Mouse (Mus musculus) stomach, embryonic 14.5 days (tissue): Measurements from ENCODE around the gene Olfr549. TPM values are rescaled to one million over a fixed set of nuclear protein-coding genes. Genes with fewer than 3 reads are reported as not detected.

Experiments used
- ATAC-seq: fragments of 200-750 bp; cut with Nextera tagmentation; 2 replicates; pipeline ENCODE4 v1.8.0; 2017; ENCODE audit warnings: low read depth, moderate TSS enrichment; ENCODE audit not compliant: insufficient number of reproducible peaks, insufficient read depth, low FRiP score
- H3K27ac ChIP-seq: fragments of 300-500 bp; sonication (generic); 2 replicates; pipeline ENCODE4 v1.5.1; 2014; ENCODE audit warnings: mild to moderate bottlenecking, low read length, moderate library complexity, mixed read lengths
- H3K27me3 ChIP-seq: fragments of 300-500 bp; sonication (generic); 2 replicates; pipeline ENCODE4 v1.6.1; 2014; ENCODE audit warnings: low read length, control low read depth, mixed read lengths; ENCODE audit not compliant: control insufficient read depth, insufficient read depth
- H3K36me3 ChIP-seq: fragments of 300-500 bp; sonication (generic); 2 replicates; pipeline ENCODE4 v1.6.1; 2014; ENCODE audit warnings: mild to moderate bottlenecking, control low read depth, low read length, moderate library complexity, mixed read lengths; ENCODE audit not compliant: control insufficient read depth, insufficient read depth
- H3K4me1 ChIP-seq: fragments of 300-500 bp; sonication (generic); 2 replicates; pipeline ENCODE4 v1.6.1; 2014; ENCODE audit warnings: low read length, control low read depth, mixed read lengths; ENCODE audit not compliant: control insufficient read depth, insufficient read depth
- H3K4me2 ChIP-seq: fragments of 300-500 bp; sonication (generic); replicated peaks from 2 replicates; pipeline ENCODE4 v1.6.1; 2014; ENCODE audit warnings: low read depth, low read length, control low read depth
- H3K4me3 ChIP-seq: fragments of 300-500 bp; sonication (generic); 2 replicates; pipeline ENCODE4 v1.5.1; 2014; ENCODE audit warnings: low read depth, low read length, control low read depth
- H3K9ac ChIP-seq: fragments of 300-500 bp; sonication (generic); replicated peaks from 2 replicates; pipeline ENCODE4 v1.6.1; 2014; ENCODE audit warnings: low read depth, mild to moderate bottlenecking, control low read depth, low read length, moderate library complexity, mixed read lengths
- H3K9me3 ChIP-seq: fragments of 300-500 bp; sonication (generic); 2 replicates; pipeline ENCODE4 v1.6.1; 2016; ENCODE audit warnings: low read depth, low read length, control low read depth; ENCODE audit not compliant: control insufficient read depth
- WGBS: fragments of 180-500 bp; shearing (Covaris S2); extraction: QIAGEN DNeasy Blood & Tissue Kit; methylation state at CpG from one replicate; pipeline ENCODE4 v1.1.7; 2014; 5-methylcytosine and 5-hydroxymethylcytosine counted together
- polyA plus RNA-seq: library from polyadenylated mRNA; unstranded; fragments of >200 nt; fragmentation: Nextera tagmentation; extraction: Ambion mirVana; gene quantifications from 2 replicates; pipeline ENCODE4 v1.2.1, GENCODE M21; 2014

Gene Olfr549
- polyA plus RNA-seq, 1 experiment from 2014 or later, result not detected

DNA sequence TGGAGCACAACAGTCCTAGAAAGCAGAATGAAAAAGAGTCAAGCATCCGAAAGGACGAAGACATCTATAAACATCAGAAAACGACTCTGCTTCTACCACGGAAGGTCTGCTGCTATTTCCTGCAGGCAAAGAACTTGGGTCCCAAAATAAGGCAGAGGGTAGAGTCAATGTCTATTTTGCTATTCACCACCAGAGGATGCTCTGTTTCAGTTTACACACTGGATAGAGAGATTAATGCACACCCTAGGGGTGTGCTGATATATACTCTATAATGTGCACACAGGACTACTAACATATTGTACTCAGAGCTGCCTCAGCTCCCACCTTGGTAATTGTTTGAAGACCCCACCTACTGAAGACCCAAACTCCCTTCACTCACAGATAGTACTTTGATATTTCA, 16.5 kb downstream of the Olfr549 start:
- Histone ChIP-seq H3K27me3 (no peaks in the 10 kb centered on the region), H3K9ac (no peak overlapping the region), H3K4me2 (no peak overlapping the region), H3K9me3 (no peaks in the 10 kb centered on the region), H3K4me1 (peaks cover 4% of the 10 kb centered on the region; the same call in 1 of the 2 replicates), H3K36me3 (no peaks in the 10 kb centered on the region), H3K4me3 (no peak overlapping the region), H3K27ac (no peak overlapping the region)
- no peak for ATAC-seq
- WGBS, result 84% methylated on average over 4 of the region's 4 CpGs

DNA sequence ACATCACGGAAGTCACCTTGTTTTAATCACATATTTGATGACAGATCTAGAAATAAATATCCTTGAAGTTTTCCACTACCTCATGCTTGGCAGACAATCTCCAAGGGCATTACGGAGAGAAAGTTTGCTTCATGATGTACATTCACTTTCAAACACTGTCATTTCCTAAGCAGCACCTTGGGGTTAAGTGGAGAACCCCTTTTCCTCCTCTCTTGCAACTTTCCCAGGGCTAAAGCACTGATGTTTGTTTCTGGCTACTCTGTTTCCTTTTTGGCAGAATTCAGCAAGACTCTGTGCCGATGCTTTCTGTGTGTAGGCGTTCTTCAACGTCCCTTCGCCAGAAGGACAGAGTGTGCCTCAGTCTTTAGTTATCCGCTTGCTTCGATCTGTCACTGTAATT, 21.5 kb downstream of the Olfr549 start, which contains the start of gene Olfr550:
TSS of gene Olfr550 (plus strand) at position 301 of the 400 bp plus-strand sequence.
- WGBS, result 87% methylated on average over 8 of the region's 8 CpGs
- Histone ChIP-seq H3K27ac (no peak within 1 kb of the TSS), H3K9me3 (no peaks in the 10 kb centered on the region), H3K9ac (no peak within 1 kb of the TSS), H3K4me2 (no peak within 1 kb of the TSS), H3K27me3 (no peaks in the 10 kb centered on the region), H3K4me3 (no peak within 1 kb of the TSS), H3K4me1 (no peaks in the 10 kb centered on the region), H3K36me3 (no peaks in the 10 kb centered on the region)
- no peak for ATAC-seq

GRCm38 (mm10) chr7:102573174-102573830, 23.6 kb downstream of the Olfr549 start:
- WGBS, result 73% methylated on average over 3 of the region's 3 CpGs
- H3K9me3 ChIP-seq, result no peaks in the 10 kb centered on the region

DNA sequence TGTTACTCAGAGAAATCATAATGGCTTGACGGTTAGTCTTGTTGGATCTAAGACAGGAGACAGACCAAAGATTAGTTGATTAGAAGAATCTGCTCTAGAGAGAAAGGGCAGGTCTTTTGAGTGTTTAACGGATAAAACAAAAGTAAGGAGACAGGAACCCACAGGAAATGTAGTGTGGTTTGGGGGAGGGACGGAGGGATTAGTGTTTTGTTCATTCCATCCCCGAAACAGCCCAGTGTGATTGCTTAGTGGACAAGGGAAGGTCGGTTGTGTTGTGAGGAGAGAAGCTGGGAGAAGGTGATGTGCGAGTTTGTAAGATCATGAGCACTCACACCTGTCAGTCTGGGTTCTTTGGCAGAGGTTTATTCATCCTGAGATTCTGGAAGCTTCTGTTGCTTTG, 26.3 kb downstream of the Olfr549 start:
- no peak overlapping the region for H3K9ac ChIP-seq
- no peak overlapping the region for H3K4me2 ChIP-seq
- no peaks in the 10 kb centered on the region for H3K9me3 ChIP-seq
- H3K4me1 ChIP-seq, result no peaks in the 10 kb centered on the region
- WGBS, result 66% methylated on average over 6 of the region's 6 CpGs
- no peaks in the 10 kb centered on the region for H3K27me3 ChIP-seq
- H3K36me3 ChIP-seq, result no peaks in the 10 kb centered on the region
- no peak overlapping the region for H3K4me3 ChIP-seq
- ATAC-seq, result no peak
- no peak overlapping the region for H3K27ac ChIP-seq

More at GRCm38 (mm10) chr7:102573174-102573830, 23.6 kb downstream of the Olfr549 start:
- H3K36me3 ChIP-seq, result no peaks in the 10 kb centered on the region
- ATAC-seq, result no peak
- H3K9ac ChIP-seq, result no peak overlapping the region
- no peaks in the 10 kb centered on the region for H3K4me1 ChIP-seq
- no peak overlapping the region for H3K4me3 ChIP-seq
- H3K27ac ChIP-seq, result no peak overlapping the region
- H3K4me2 ChIP-seq, result no peak overlapping the region
- H3K27me3 ChIP-seq, result no peaks in the 10 kb centered on the region

DNA sequence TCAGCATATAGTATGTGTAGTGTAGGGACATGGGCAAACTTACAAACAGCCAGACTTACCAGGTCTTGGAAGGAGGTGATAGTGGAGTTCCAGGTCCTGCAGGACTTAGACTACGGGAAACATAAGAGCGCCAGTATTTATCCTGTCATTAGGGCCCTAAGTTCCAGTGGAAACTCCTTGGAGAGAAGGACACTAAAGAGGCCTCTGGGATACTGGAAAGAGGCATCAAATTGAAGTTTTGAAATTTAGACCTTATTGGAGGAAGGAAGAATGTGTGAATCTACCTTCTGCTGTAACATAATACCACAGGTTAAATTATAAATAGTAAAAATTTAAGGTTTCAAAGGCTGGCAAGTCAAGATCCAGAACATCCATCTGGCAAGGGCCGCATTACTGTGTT, 42.1 kb downstream of the Olfr549 start, which contains the start of gene Olfr551:
TSS of gene Olfr551 (minus strand) at position 101 of the 400 bp plus-strand sequence.
- no peak within 1 kb of the TSS for H3K4me3 ChIP-seq
- WGBS, result 86% methylated on average over 3 of the region's 3 CpGs
- H3K9me3 ChIP-seq, result no peaks in the 10 kb centered on the region
- no peaks in the 10 kb centered on the region for H3K36me3 ChIP-seq
- ATAC-seq, result no peak
- no peaks in the 10 kb centered on the region for H3K27me3 ChIP-seq
- H3K4me1 ChIP-seq, result no peaks in the 10 kb centered on the region
- no peak within 1 kb of the TSS for H3K27ac ChIP-seq
- H3K4me2 ChIP-seq, result no peak within 1 kb of the TSS
- H3K9ac ChIP-seq, result no peak within 1 kb of the TSS

DNA sequence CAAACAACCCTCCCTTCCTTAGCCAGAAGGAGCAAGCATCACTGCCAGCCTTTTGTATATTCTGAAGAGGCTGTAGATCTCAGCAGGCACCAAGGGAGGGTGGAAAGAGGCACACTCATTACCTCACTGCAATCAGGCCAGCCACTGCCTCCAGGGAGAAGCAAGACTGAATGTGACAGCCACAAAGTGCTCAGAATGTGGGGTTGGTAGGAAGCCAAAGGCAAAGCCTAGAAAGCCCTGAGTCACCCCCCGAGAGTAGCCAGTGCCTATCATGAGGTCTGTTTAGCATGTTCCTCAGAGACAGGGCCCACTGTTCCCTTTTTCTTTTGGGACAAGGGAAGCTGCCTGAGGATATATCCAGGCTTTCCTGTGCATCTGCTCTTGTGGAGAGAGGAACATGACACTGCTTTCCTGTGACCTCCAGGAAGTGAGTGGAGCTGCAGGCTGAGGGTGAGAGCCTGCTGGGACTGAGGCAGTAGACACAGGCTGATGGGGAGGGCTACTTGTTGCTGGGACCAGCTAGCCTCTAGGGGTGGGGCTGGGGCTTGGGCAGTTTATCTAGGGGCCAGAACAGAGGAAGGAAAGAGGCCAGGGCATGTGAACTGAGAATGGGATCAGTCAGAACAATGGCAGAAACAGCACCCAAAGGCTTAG, 47.8 kb downstream of the Olfr549 start, which contains the start of gene Olfr552:
TSS of gene Olfr552 (plus strand) at position 393 of the 654 bp plus-strand sequence.
- Histone ChIP-seq H3K4me1 (no peaks in the 10 kb centered on the region), H3K27me3 (no peaks in the 10 kb centered on the region), H3K9ac (no peak within 1 kb of the TSS), H3K27ac (no peak within 1 kb of the TSS), H3K9me3 (no peaks in the 10 kb centered on the region), H3K4me3 (no peak within 1 kb of the TSS), H3K36me3 (no peaks in the 10 kb centered on the region), H3K4me2 (no peak within 1 kb of the TSS)
- ATAC-seq, result no peak
- 82% methylated on average over 1 of the region's 1 CpGs for WGBS

Other genes with a start within 250 kb of the Olfr549 start
- 145 and 148 TPM in 2 replicates for gene Rrm1, start 108.2 kb upstream of the Olfr549 start, polyA plus RNA-seq
- 0.22 and 0.60 TPM in 2 replicates for gene Olfr543, start 68.2 kb upstream of the Olfr549 start, polyA plus RNA-seq
- gene Olfr544, start 61.6 kb upstream of the Olfr549 start, polyA plus RNA-seq, result 0.10 TPM in 1 of 2 replicates, not detected in the other
- 0.09 TPM in 1 of 2 replicates, not detected in the other for gene Olfr545, start 50.3 kb upstream of the Olfr549 start, polyA plus RNA-seq
- gene Olfr547, start 15.1 kb upstream of the Olfr549 start, polyA plus RNA-seq, result not detected in 2 replicates
- gene Olfr548-ps1, start 9.0 kb upstream of the Olfr549 start, polyA plus RNA-seq, result not detected in 2 replicates
- gene Trim21, start 15.6 kb downstream of the Olfr549 start, polyA plus RNA-seq, result 0.97 and 2.1 TPM in 2 replicates
- not detected in 2 replicates for gene Olfr550, start 21.6 kb downstream of the Olfr549 start, polyA plus RNA-seq
- gene Olfr551, start 42.0 kb downstream of the Olfr549 start, polyA plus RNA-seq, result not detected in 2 replicates
- gene Olfr552, start 47.9 kb downstream of the Olfr549 start, polyA plus RNA-seq, result not detected in 2 replicates
- not detected in 2 replicates for gene Olfr553, start 68.3 kb downstream of the Olfr549 start, polyA plus RNA-seq
- gene Olfr554, start 88.6 kb downstream of the Olfr549 start, polyA plus RNA-seq, result not detected in 2 replicates
- gene Olfr555, start 109.0 kb downstream of the Olfr549 start, polyA plus RNA-seq, result not detected in 2 replicates
- gene Olfr556, start 115.0 kb downstream of the Olfr549 start, polyA plus RNA-seq, result not detected in 2 replicates
- 17.0 and 22.1 TPM in 2 replicates for gene Trim68, start 137.5 kb downstream of the Olfr549 start, polyA plus RNA-seq
- not detected in 2 replicates for gene Olfr557, start 146.0 kb downstream of the Olfr549 start, polyA plus RNA-seq
- gene Olfr558, start 152.3 kb downstream of the Olfr549 start, polyA plus RNA-seq, result 0.13 and 0.17 TPM in 2 replicates
- gene Olfr33, start 169.2 kb downstream of the Olfr549 start, polyA plus RNA-seq, result not detected in 2 replicates
- not detected in 2 replicates for gene Olfr559, start 177.6 kb downstream of the Olfr549 start, polyA plus RNA-seq
- not detected in 2 replicates for gene Olfr560, start 209.5 kb downstream of the Olfr549 start, polyA plus RNA-seq
- gene Olfr78, start 209.6 kb downstream of the Olfr549 start, polyA plus RNA-seq, result 0.18 and 0.49 TPM in 2 replicates
- gene Olfr561, start 221.4 kb downstream of the Olfr549 start, polyA plus RNA-seq, result not detected in 2 replicates